Mouse (Mus musculus): ENCODE measurements around the gene Gtpbp4.
"Not testable (repeated sequence)": the region's sequence is repeated elsewhere in the genome, so short reads cannot be mapped to it uniquely, and the experiment has no call there.

- TF ChIP-seq CTCF, EP300 (IDR thresholded peaks at IDR 0.05; ENCODE audit: low read depth): not testable (repeated sequence)
Measured at GRCm38 (mm10) chr13:8948131-8948530, 47.8 kb downstream of the Gtpbp4 start, which contains the start of gene Gm9745.
